Mouse (Mus musculus): Measurements from ENCODE around the gene Tjp3.

GRCm38 (mm10) chr10:81233226-81233585, 58.2 kb downstream of the Tjp3 start:
- TF ChIP-seq GATA1 (IDR thresholded peaks at IDR 0.05; ENCODE audit: borderline replicate concordance, low read length) (no peak), FLI1 (IDR thresholded peaks at IDR 0.05; ENCODE audit: low read length) (no peak)

Data from megakaryocyte, embryonic 14.5 days (primary cell).